Mouse (Mus musculus): ENCODE data around the gene Ifna6.

DNA sequence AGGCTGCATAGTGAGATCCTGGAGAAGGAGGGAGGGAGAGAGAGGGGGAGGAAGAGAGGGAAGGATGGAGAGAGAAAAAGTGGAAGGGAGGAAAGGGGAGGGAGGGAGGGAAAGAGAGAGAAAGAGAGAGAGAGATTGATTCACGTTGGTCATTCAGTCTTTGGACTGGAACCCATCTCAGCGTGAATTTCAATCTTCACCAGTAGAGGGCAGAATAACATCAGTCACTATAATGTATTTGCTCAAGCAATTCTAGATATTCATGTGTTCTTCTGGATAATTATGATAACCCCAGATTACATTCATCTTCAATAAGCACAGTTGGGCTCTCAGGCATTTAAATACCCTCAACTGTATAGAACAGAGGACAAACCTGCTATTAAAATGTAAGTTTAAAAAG is 45.5 kb downstream of the Ifna6 start:
- TF ChIP-seq CTCF (IDR thresholded peaks at IDR 0.05; ENCODE audit: borderline replicate concordance, insufficient read depth, low read length): no peak
- TF ChIP-seq POLR2A (IDR thresholded peaks at IDR 0.05; ENCODE audit: low read depth, low read length): no peak

All from embryonic fibroblast, embryonic 13.5 days (primary cell).